ENCODE assay signal across 22 mouse cellular contexts in genomic region chr19:30000406-30001365, GRCm38 (mm10). TPM values are rescaled to one million over a fixed set of nuclear protein-coding genes. Genes with fewer than 3 reads are reported as not detected.
DNase-seq lines count a peak whose midpoint lies in the region; ATAC-seq and TF ChIP-seq lines count a peak whose summit lies in the region.
"Had no signal": no experiment of that assay in that cellular context is flagged by ENCODE, and none has a peak within 500 bp of the region (broad histone marks: within the 10 kb centered on the region; RNA-seq: fewer than 3 reads in every experiment).

No protein-coding gene starts in this region.

- peak overlapping the region; percentile 39 for H3K4me2 ChIP-seq in forebrain, embryonic 13.5 days
- peak overlapping the region; percentile 30 for H3K4me2 ChIP-seq in hindbrain, embryonic 16.5 days (ENCODE audit: low read length)
- peak overlapping the region; percentile 28; the same call in 1 of the 2 replicates for H3K4me2 ChIP-seq in midbrain, postnatal 0 days (ENCODE audit: low read depth, low read length, poor library complexity, severe bottlenecking)
- H3K4me2 ChIP-seq: embryonic facial prominence, embryonic 15.5 days; limb, embryonic 12.5 days; liver, embryonic 15.5 days had no signal

- DNase-seq in layer of hippocampus, postnatal 10 days (ENCODE audit: low spot score in 2 of 2) = peak; percentile 11 to 17
- DNase-seq in layer of hippocampus, adult 2 months (ENCODE audit: low spot score in 2 of 2) = no peak
- peak; percentile 56 for DNase-seq in midbrain, postnatal 0 days (ENCODE audit: low spot score)
- DNase-seq in cerebellum, postnatal 10 days = no peak
- no peak for DNase-seq in ovary, postnatal 36 days (ENCODE audit: low spot score)
- no peak for DNase-seq in left cerebral cortex, adult 18-20 months (ENCODE audit: low spot score in 2 of 2)
- DNase-seq: cerebellum, adult 2 months; gastrocnemius, postnatal 14 days; heart, postnatal 4 days; kidney, adult 18-20 months; kidney, postnatal 25 days; lung, postnatal 14 days had no signal

- ATAC-seq in forebrain, embryonic 13.5 days = peak; percentile 51
- ATAC-seq in hindbrain, embryonic 16.5 days = peak; percentile 87
- peak; percentile 58; the same call in 1 of the 2 replicates for ATAC-seq in midbrain, postnatal 0 days (ENCODE audit: low FRiP score)

- no peak overlapping the region for H3K27ac ChIP-seq in layer of hippocampus, adult 2 months
- no peak overlapping the region for H3K27ac ChIP-seq in forebrain, embryonic 13.5 days
- peak overlapping the region; percentile 12; the same call in 1 of the 2 replicates for H3K27ac ChIP-seq in hindbrain, embryonic 16.5 days (ENCODE audit: low read depth, low read length)
- H3K27ac ChIP-seq in midbrain, postnatal 0 days (ENCODE audit: low read depth, low read length) = 0 out of 2 replicates have a peak overlapping the region, but pooled peaks have one; percentile 26
- H3K27ac ChIP-seq: embryonic facial prominence, embryonic 15.5 days; heart, embryonic 10.5 days; limb, embryonic 12.5 days; liver, embryonic 15.5 days had no signal

- 29% methylated on average over 12 of the region's 12 CpGs for WGBS in forebrain, embryonic 13.5 days
- 26% methylated on average over 12 of the region's 12 CpGs for WGBS in hindbrain, embryonic 16.5 days
- WGBS in midbrain, postnatal 0 days = 25% methylated on average over 12 of the region's 12 CpGs

- no peaks in the 10 kb centered on the region for H3K27me3 ChIP-seq in forebrain, embryonic 13.5 days
- H3K27me3 ChIP-seq in hindbrain, embryonic 16.5 days (replicated peaks; ENCODE audit: control insufficient read depth, insufficient read depth, low read length) = no peaks in the 10 kb centered on the region
- no peaks in the 10 kb centered on the region for H3K27me3 ChIP-seq in midbrain, postnatal 0 days (ENCODE audit: insufficient read depth, low read length)
- H3K27me3 ChIP-seq: embryonic facial prominence, embryonic 15.5 days; limb, embryonic 12.5 days; liver, embryonic 15.5 days had no signal

- peaks cover 12% of the 10 kb centered on the region for H3K4me1 ChIP-seq in forebrain, embryonic 13.5 days
- peaks cover 4% of the 10 kb centered on the region; the same call in 1 of the 2 replicates for H3K4me1 ChIP-seq in hindbrain, embryonic 16.5 days (ENCODE audit: control insufficient read depth, insufficient read depth, low read depth, low read length)
- H3K4me1 ChIP-seq in midbrain, postnatal 0 days (ENCODE audit: insufficient read depth, low read length) = no peaks in the 10 kb centered on the region
- H3K4me1 ChIP-seq: embryonic facial prominence, embryonic 15.5 days; limb, embryonic 12.5 days; liver, embryonic 15.5 days had no signal

- no peaks in the 10 kb centered on the region for H3K36me3 ChIP-seq in forebrain, embryonic 13.5 days (ENCODE audit: poor library complexity, severe bottlenecking)
- H3K36me3 ChIP-seq in hindbrain, embryonic 16.5 days (ENCODE audit: control insufficient read depth, insufficient read depth, low read length) = no peaks in the 10 kb centered on the region
- no peaks in the 10 kb centered on the region for H3K36me3 ChIP-seq in midbrain, postnatal 0 days (ENCODE audit: insufficient read depth, low read length)
- H3K36me3 ChIP-seq: embryonic facial prominence, embryonic 15.5 days; heart, embryonic 10.5 days; limb, embryonic 12.5 days; liver, embryonic 15.5 days had no signal

- no peaks in the 10 kb centered on the region for H3K9me3 ChIP-seq in forebrain, embryonic 13.5 days (replicated peaks)
- no peaks in the 10 kb centered on the region for H3K9me3 ChIP-seq in hindbrain, embryonic 16.5 days (ENCODE audit: control insufficient read depth, low read length)
- H3K9me3 ChIP-seq in midbrain, postnatal 0 days (ENCODE audit: low read length) = no peaks in the 10 kb centered on the region
- H3K9me3 ChIP-seq: embryonic facial prominence, embryonic 15.5 days; heart, embryonic 10.5 days; limb, embryonic 12.5 days; liver, embryonic 15.5 days had no signal

- no peak for TF ChIP-seq CTCF in layer of hippocampus, adult 2 months (conservative IDR thresholded peaks at IDR 0.05)
- TF ChIP-seq CTCF in midbrain, postnatal 0 days (IDR thresholded peaks at IDR 0.05) = no peak

- H3K9ac ChIP-seq in forebrain, embryonic 13.5 days = no peak overlapping the region
- 0 out of 2 replicates have a peak overlapping the region, but pooled peaks have one; percentile 11 for H3K9ac ChIP-seq in hindbrain, embryonic 16.5 days (ENCODE audit: low read depth, low read length)
- 0 out of 2 replicates have a peak overlapping the region, but pooled peaks have one; percentile 14 for H3K9ac ChIP-seq in midbrain, postnatal 0 days (replicated peaks; ENCODE audit: low read length, poor library complexity, severe bottlenecking)
- H3K9ac ChIP-seq: embryonic facial prominence, embryonic 15.5 days; limb, embryonic 12.5 days; liver, embryonic 15.5 days had no signal

- no peak overlapping the region; the same call in 1 of the 2 replicates for H3K4me3 ChIP-seq in layer of hippocampus, adult 2 months
- H3K4me3 ChIP-seq in forebrain, embryonic 13.5 days = no peak overlapping the region
- H3K4me3 ChIP-seq in hindbrain, embryonic 16.5 days (ENCODE audit: low read length) = no peak overlapping the region
- H3K4me3 ChIP-seq in midbrain, postnatal 0 days (ENCODE audit: low read depth, low read length) = no peak overlapping the region
- H3K4me3 ChIP-seq: embryonic facial prominence, embryonic 15.5 days; heart, embryonic 10.5 days; limb, embryonic 12.5 days; liver, embryonic 15.5 days had no signal

RNA-seq across cellular contexts. Expression of gene Trpd52l3, which starts 2.9 kb away (rescaled TPM):
- total RNA-seq in layer of hippocampus, postnatal 10 days (2021) = not detected
- total RNA-seq in layer of hippocampus, adult 2 months (2021) = not detected
- not detected in 2 replicates for polyA plus RNA-seq in forebrain, embryonic 13.5 days (2015; fragmentation: Nextera tagmentation; extraction: Ambion mirVana)
- not detected in 2 replicates for polyA plus RNA-seq in hindbrain, embryonic 16.5 days (2015; fragmentation: Nextera tagmentation; extraction: Ambion mirVana)
- not detected in 2 replicates for total RNA-seq in midbrain, postnatal 0 days (2014; rRNA removed)
- not detected in 2 replicates for polyA plus RNA-seq in midbrain, postnatal 0 days (2015; fragmentation: Nextera tagmentation; extraction: Ambion mirVana)
- not detected for total RNA-seq in left cerebral cortex, adult 18-20 months (2021)
- total RNA-seq: gastrocnemius, postnatal 14 days; heart, postnatal 4 days; layer of hippocampus, postnatal 25 days; megakaryocyte-erythroid progenitor cell, adult 5-6 weeks; neutrophil, adult 5-6 weeks had no signal
- polyA plus RNA-seq: cerebellum, adult 2 months; embryonic facial prominence, embryonic 15.5 days; heart, embryonic 10.5 days; limb, embryonic 12.5 days; liver, embryonic 15.5 days; urinary bladder, adult 2 months had no signal

RNA-seq across cellular contexts. Expression of gene Uhrf2, which starts 29.6 kb away (rescaled TPM):
- total RNA-seq in layer of hippocampus, postnatal 10 days (2021) = 10 to 100 TPM; 49.9 to 50.2 TPM
- total RNA-seq in layer of hippocampus, adult 2 months (2021) = 10 to 100 TPM; 63.5 to 69.5 TPM
- 73.6 and 73.8 TPM in 2 replicates for polyA plus RNA-seq in forebrain, embryonic 13.5 days (2015; fragmentation: Nextera tagmentation; extraction: Ambion mirVana)
- 40.7 and 48.0 TPM in 2 replicates for polyA plus RNA-seq in hindbrain, embryonic 16.5 days (2015; fragmentation: Nextera tagmentation; extraction: Ambion mirVana)
- total RNA-seq in midbrain, postnatal 0 days (2014; rRNA removed) = 74.4 and 77.7 TPM in 2 replicates
- polyA plus RNA-seq in midbrain, postnatal 0 days (2015; fragmentation: Nextera tagmentation; extraction: Ambion mirVana) = 24.0 and 29.7 TPM in 2 replicates
- 10 to 100 TPM; 51.5 to 57.7 TPM for total RNA-seq in left cerebral cortex, adult 18-20 months (2021)

Comparison
In these comparisons a context has a peak if more than half of its experiments do, and no peak if none do; other contexts are left out.
1. DNase-seq: peak in layer of hippocampus, postnatal 10 days (2 of 2) and midbrain, postnatal 0 days (single experiment); none in layer of hippocampus, adult 2 months (0 of 2), cerebellum, postnatal 10 days (0 of 2), ovary, postnatal 36 days (single experiment) and left cerebral cortex, adult 18-20 months (0 of 2).
2. H3K27ac ChIP-seq: peak in hindbrain, embryonic 16.5 days (single experiment) and midbrain, postnatal 0 days (single experiment); none in layer of hippocampus, adult 2 months (single experiment) and forebrain, embryonic 13.5 days (single experiment).
3. Peak in every context shown above with its lines, with median percentiles within 50 percentile points of each other: ATAC-seq and H3K4me2 ChIP-seq.